ENCODE assay signal across 11 mouse cellular contexts in genomic region chr3:60531286-60531685, GRCm38 (mm10). TPM values are rescaled to one million over a fixed set of nuclear protein-coding genes. Genes with fewer than 3 reads are reported as not detected.
A peak's percentile ranks its signal among the peaks of the same experiment; 100 is the strongest.
DNase-seq lines count a peak whose midpoint lies in the region; ATAC-seq and TF ChIP-seq lines count a peak whose summit lies in the region.
"Had no signal": no experiment of that assay in that cellular context is flagged by ENCODE, and none has a peak within 500 bp of the region (broad histone marks: within the 10 kb centered on the region; RNA-seq: fewer than 3 reads in every experiment).

No protein-coding gene starts in this region.

- H3K9ac ChIP-seq in lung, embryonic 14.5 days, result no peak overlapping the region
- H3K9ac ChIP-seq in embryonic facial prominence, embryonic 15.5 days, result no peak overlapping the region
- H3K9ac ChIP-seq in midbrain, embryonic 15.5 days, result no peak overlapping the region

- WGBS in heart, embryonic 10.5 days, result 77% methylated on average over 5 of the region's 5 CpGs
- 54% methylated on average over 5 of the region's 5 CpGs for WGBS in lung, embryonic 14.5 days
- WGBS in embryonic facial prominence, embryonic 15.5 days, result 33% methylated on average over 5 of the region's 5 CpGs
- 70% methylated on average over 5 of the region's 5 CpGs for WGBS in midbrain, embryonic 15.5 days

- no peak for DNase-seq in heart, embryonic 10.5 days (ENCODE audit: low spot score)
- no peak for DNase-seq in heart, postnatal 10 days
- DNase-seq in lung, embryonic 14.5 days, result no peak
- no peak for DNase-seq in lung, postnatal 14 days
- DNase-seq in spleen, adult 12 weeks (ENCODE audit: low spot score), result no peak
- no peak for DNase-seq in embryo, embryonic 11 days
- DNase-seq: cerebellum, postnatal 36 days; gastrocnemius, postnatal 14 days; kidney, postnatal 4 days had no signal

- ATAC-seq in lung, embryonic 14.5 days (ENCODE audit: insufficient read depth), result no peak
- no peak for ATAC-seq in embryonic facial prominence, embryonic 15.5 days (ENCODE audit: insufficient number of reproducible peaks, low FRiP score, low TSS enrichment, low read depth)
- ATAC-seq in midbrain, embryonic 15.5 days (replicated peaks), result no peak

- intact Hi-C loops in heart, postnatal 10 days (cut with DNase I), result loop anchor here (1.0 kb wide), 1 partner anchor 27 kb away; no protein-coding TSS in a partner anchor

- H3K27ac ChIP-seq in heart, embryonic 10.5 days, result peak overlapping the region; percentile 67; the same call in 1 of the 2 replicates
- H3K27ac ChIP-seq in lung, embryonic 14.5 days (ENCODE audit: low read depth), result peak overlapping the region; percentile 82
- H3K27ac ChIP-seq in embryonic facial prominence, embryonic 15.5 days (replicated peaks), result no peak overlapping the region
- H3K27ac ChIP-seq in midbrain, embryonic 15.5 days, result no peak overlapping the region

- no peaks in the 10 kb centered on the region for H3K36me3 ChIP-seq in heart, embryonic 10.5 days
- peaks cover 15% of the 10 kb centered on the region; the same call in 1 of the 2 replicates for H3K36me3 ChIP-seq in lung, embryonic 14.5 days (ENCODE audit: insufficient read depth)
- H3K36me3 ChIP-seq in embryonic facial prominence, embryonic 15.5 days, result no peaks in the 10 kb centered on the region
- H3K36me3 ChIP-seq in midbrain, embryonic 15.5 days (replicated peaks), result no peaks in the 10 kb centered on the region

- H3K4me2 ChIP-seq in lung, embryonic 14.5 days, result peak overlapping the region; percentile 57
- H3K4me2 ChIP-seq in embryonic facial prominence, embryonic 15.5 days (replicated peaks), result peak overlapping the region; percentile 22
- H3K4me2 ChIP-seq in midbrain, embryonic 15.5 days, result peak overlapping the region; percentile 35

- no peak overlapping the region for H3K4me3 ChIP-seq in heart, embryonic 10.5 days
- H3K4me3 ChIP-seq in lung, embryonic 14.5 days (ENCODE audit: low read depth, low read length), result peak overlapping the region; percentile 4; the same call in 1 of the 2 replicates
- H3K4me3 ChIP-seq in embryonic facial prominence, embryonic 15.5 days (replicated peaks), result peak overlapping the region; percentile 11; the same call in 1 of the 2 replicates
- 0 out of 2 replicates have a peak overlapping the region, but pooled peaks have one; percentile 15 for H3K4me3 ChIP-seq in midbrain, embryonic 15.5 days

- H3K4me1 ChIP-seq in heart, embryonic 10.5 days, result peaks cover 44% of the 10 kb centered on the region
- H3K4me1 ChIP-seq in lung, embryonic 14.5 days (ENCODE audit: insufficient read depth), result peaks cover 37% of the 10 kb centered on the region
- peaks cover 31% of the 10 kb centered on the region for H3K4me1 ChIP-seq in embryonic facial prominence, embryonic 15.5 days
- peaks cover 33% of the 10 kb centered on the region for H3K4me1 ChIP-seq in midbrain, embryonic 15.5 days

- no peaks in the 10 kb centered on the region for H3K9me3 ChIP-seq in heart, embryonic 10.5 days
- no peaks in the 10 kb centered on the region for H3K9me3 ChIP-seq in lung, embryonic 14.5 days (ENCODE audit: low read depth, low read length)
- H3K9me3 ChIP-seq in embryonic facial prominence, embryonic 15.5 days (replicated peaks), result no peaks in the 10 kb centered on the region
- no peaks in the 10 kb centered on the region for H3K9me3 ChIP-seq in midbrain, embryonic 15.5 days

- no peak for TF ChIP-seq CTCF in lung, embryonic 14.5 days (IDR thresholded peaks at IDR 0.05; ENCODE audit: low read depth)

- H3K27me3 ChIP-seq in heart, embryonic 10.5 days (ENCODE audit: insufficient read depth, poor library complexity, severe bottlenecking), result no peaks in the 10 kb centered on the region
- H3K27me3 ChIP-seq in lung, embryonic 14.5 days (ENCODE audit: insufficient read depth, low read length), result no peaks in the 10 kb centered on the region
- H3K27me3 ChIP-seq in embryonic facial prominence, embryonic 15.5 days, result no peaks in the 10 kb centered on the region
- no peaks in the 10 kb centered on the region for H3K27me3 ChIP-seq in midbrain, embryonic 15.5 days (replicated peaks)

RNA-seq across cellular contexts. Expression of gene Mbnl1, which starts 58.7 kb away (rescaled TPM):
- 66.5 and 71.7 TPM in 2 replicates for polyA plus RNA-seq in heart, embryonic 10.5 days (2016; fragmentation: Nextera tagmentation; extraction: Ambion mirVana)
- total RNA-seq in heart, postnatal 10 days (2021), result 100 to 1,000 TPM; 185 to 187 TPM
- polyA plus RNA-seq in lung, embryonic 14.5 days (2014; fragmentation: Nextera tagmentation; extraction: Ambion mirVana), result 199 and 201 TPM in 2 replicates
- polyA plus RNA-seq in embryonic facial prominence, embryonic 15.5 days (2015; fragmentation: Nextera tagmentation; extraction: Ambion mirVana), result 97.0 and 103 TPM in 2 replicates
- polyA plus RNA-seq in midbrain, embryonic 15.5 days (2015; fragmentation: Nextera tagmentation; extraction: Ambion mirVana), result 46.6 and 48.4 TPM in 2 replicates

Comparison
In these comparisons a context has a peak if more than half of its experiments do, and no peak if none do; other contexts are left out.
1. H3K27ac ChIP-seq: peak in heart, embryonic 10.5 days (single experiment) and lung, embryonic 14.5 days (single experiment); none in embryonic facial prominence, embryonic 15.5 days (single experiment) and midbrain, embryonic 15.5 days (single experiment).
2. Peak in every context shown above with its lines, with median percentiles within 50 percentile points of each other: H3K4me2 ChIP-seq.